Mouse (Mus musculus): Measurements from ENCODE around the gene 4930432K21Rik. TPM values are rescaled to one million over a fixed set of nuclear protein-coding genes. Genes with fewer than 3 reads are reported as not detected.
A peak's percentile ranks its signal among the peaks of the same experiment; 100 is the strongest.

Gene 4930432K21Rik
- total RNA-seq (2021) = under 1 TPM; 0.32 to 0.54 TPM
- long read RNA-seq, experiment 1, partial matches to known transcripts = 0 of 1 reads
- long read RNA-seq, experiment 1, other reads (novel, unspliced or antisense) = 0 of 1 reads
- long read RNA-seq, experiment 2 = 0 reads

- DNase-seq = peak; percentile 85
Measured at GRCm38 (mm10) chr8:84147769-84148530, at the start of gene 4930432K21Rik, which contains the start of gene Cc2d1a. Gene 4930432K21Rik (plus strand): TSS chr8:84148025. Gene Cc2d1a (minus strand): TSS chr8:84147936.

GRCm38 (mm10) chr8:84098376-84098775, 49.4 kb upstream of the 4930432K21Rik start:
- DNase-seq = no peak

- DNase-seq = no peak
Measured at GRCm38 (mm10) chr8:84101476-84102270, 46.2 kb upstream of the 4930432K21Rik start.

- DNase-seq = no peak
Measured at GRCm38 (mm10) chr8:84103601-84104000, 44.2 kb upstream of the 4930432K21Rik start.

GRCm38 (mm10) chr8:84104221-84104620, 43.6 kb upstream of the 4930432K21Rik start:
- DNase-seq = no peak

- DNase-seq = peak; percentile 97
Measured at GRCm38 (mm10) chr8:84104697-84105609, 42.9 kb upstream of the 4930432K21Rik start, which contains the start of gene Dcaf15. Gene Dcaf15 (minus strand): TSS chr8:84104768.

GRCm38 (mm10) chr8:84105676-84106075, 42.1 kb upstream of the 4930432K21Rik start:
- DNase-seq = no peak

- DNase-seq = no peak
Measured at GRCm38 (mm10) chr8:84106216-84107040, 41.4 kb upstream of the 4930432K21Rik start.

GRCm38 (mm10) chr8:84115646-84116045, 32.2 kb upstream of the 4930432K21Rik start:
- DNase-seq = no peak

GRCm38 (mm10) chr8:84122151-84122550, 25.7 kb upstream of the 4930432K21Rik start:
- DNase-seq = no peak

- DNase-seq = no peak
Measured at GRCm38 (mm10) chr8:84125656-84126055, 22.2 kb upstream of the 4930432K21Rik start, which contains the start of gene Podnl1. Gene Podnl1 (plus strand): TSS chr8:84125989.

- DNase-seq = no peak
Measured at GRCm38 (mm10) chr8:84126742-84127141, 21.1 kb upstream of the 4930432K21Rik start.

GRCm38 (mm10) chr8:84127202-84127901, 20.5 kb upstream of the 4930432K21Rik start:
- DNase-seq = no peak

GRCm38 (mm10) chr8:84128277-84128676, 19.5 kb upstream of the 4930432K21Rik start:
- DNase-seq = no peak

GRCm38 (mm10) chr8:84130806-84131205, 17.0 kb upstream of the 4930432K21Rik start:
- no peak for DNase-seq

- DNase-seq = no peak
Measured at GRCm38 (mm10) chr8:84132225-84132624, 15.6 kb upstream of the 4930432K21Rik start.

GRCm38 (mm10) chr8:84137848-84138247, 10.0 kb upstream of the 4930432K21Rik start:
- DNase-seq = no peak

GRCm38 (mm10) chr8:84140838-84141237, 7.0 kb upstream of the 4930432K21Rik start:
- DNase-seq = no peak

GRCm38 (mm10) chr8:84144636-84145245, 3.1 kb upstream of the 4930432K21Rik start:
- no peak for DNase-seq

- no peak for DNase-seq
Measured at GRCm38 (mm10) chr8:84147324-84147766, 480 bp upstream of the 4930432K21Rik start.
